Mouse (Mus musculus) brain, embryonic 14.5 days (tissue): ENCODE data around the gene Fgr.
"Not testable (repeated sequence)": the region's sequence is repeated elsewhere in the genome, so short reads cannot be mapped to it uniquely, and the experiment has no call there.

Source experiments
- CTCF ChIP-seq: fragments of 200-500 bp; IDR thresholded peaks from 2 replicates; pipeline ENCODE4 v1.5.1; 2012; ENCODE audit warnings: inconsistent platforms, mild to moderate bottlenecking, moderate library complexity, borderline replicate concordance; ENCODE audit not compliant: insufficient read depth, insufficient read length; ENCODE audit errors: extremely low read depth
- POLR2A ChIP-seq: fragments of 200-500 bp; IDR thresholded peaks from 2 replicates; pipeline ENCODE4 v1.6.1; 2012; ENCODE audit warnings: mild to moderate bottlenecking, inconsistent platforms, borderline replicate concordance; ENCODE audit not compliant: poor library complexity, insufficient read depth, insufficient read length, severe bottlenecking; ENCODE audit errors: extremely low read depth

DNA sequence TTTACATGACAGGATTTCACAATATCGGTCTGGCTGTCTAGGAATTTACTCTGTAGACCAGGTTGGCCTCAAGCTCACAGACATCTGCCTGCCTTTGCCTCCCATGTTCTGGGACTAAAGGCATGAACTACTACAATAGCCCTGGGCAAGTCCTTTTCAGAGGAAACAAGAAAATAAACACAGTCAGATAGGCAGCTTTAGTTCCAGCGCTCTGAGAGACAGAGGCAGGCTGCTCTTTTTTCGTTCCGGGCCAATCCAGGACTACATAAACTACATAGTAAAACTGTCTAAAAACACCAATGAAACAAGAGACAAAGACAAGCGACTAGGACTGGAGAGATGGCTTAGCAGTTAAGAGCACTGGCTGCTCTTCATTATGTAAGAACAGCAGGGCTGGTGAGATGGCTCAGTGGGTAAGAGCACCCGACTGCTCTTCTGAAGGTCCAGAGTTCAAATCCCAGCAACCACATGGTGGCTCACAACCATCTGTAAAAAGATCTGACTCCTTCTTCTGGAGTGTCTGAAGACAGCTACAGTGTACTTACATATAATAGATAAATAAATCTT, 32.1 kb downstream of the Fgr start:
- TF ChIP-seq CTCF, POLR2A: not testable (repeated sequence)
